In the genomic region with DNA sequence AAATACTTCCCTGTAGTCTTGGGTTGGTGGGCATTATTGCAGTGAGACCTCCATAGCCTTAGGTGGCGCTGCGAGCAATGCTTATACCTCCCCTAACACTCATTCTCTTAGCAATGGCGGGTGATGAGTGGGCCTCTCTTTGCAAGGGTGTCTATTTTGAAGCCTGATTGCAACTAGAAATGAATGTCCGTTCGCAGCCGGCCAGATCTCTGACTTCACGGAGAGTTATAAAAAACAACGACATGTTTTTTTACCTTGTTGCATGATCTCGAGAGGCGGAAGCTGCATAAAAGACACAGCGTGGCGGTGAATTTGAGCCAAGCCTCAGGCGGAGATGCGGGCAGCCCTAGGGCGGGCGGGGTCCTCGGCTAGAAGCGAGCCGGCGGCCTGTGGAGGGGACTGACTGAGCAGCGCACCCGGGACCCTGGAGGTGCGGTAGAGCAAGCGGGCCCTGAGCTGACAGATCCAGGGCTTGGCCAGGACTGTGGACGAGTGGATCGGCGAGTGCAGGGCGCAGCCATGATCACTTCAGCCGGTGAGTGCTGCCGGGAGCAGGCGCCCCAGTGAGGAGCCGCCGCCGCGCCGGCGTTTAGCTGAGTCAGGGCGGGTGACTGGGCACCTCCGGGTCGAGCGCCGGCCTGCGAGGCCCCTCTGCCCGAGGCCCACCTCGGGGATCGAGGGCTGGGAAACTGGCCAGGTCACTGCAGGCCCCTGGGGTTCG, we compare ENCODE assay signal across 8 mouse cellular contexts. TPM values are rescaled to one million over a fixed set of nuclear protein-coding genes. Genes with fewer than 3 reads are reported as not detected.
A peak's percentile ranks its signal among the peaks of the same experiment; 100 is the strongest.
DNase-seq lines count a peak whose midpoint lies in the region; ATAC-seq and TF ChIP-seq lines count a peak whose summit lies in the region.

Gene Psmd1 (plus strand): TSS at position 117 of the 721 bp plus-strand sequence.

- peak; percentile 75 for TF ChIP-seq POLR2A in testis, adult 2 months (IDR thresholded peaks at IDR 0.05; ENCODE audit: control insufficient read depth, low read depth, low read length)

- no peaks in the 10 kb centered on the region for H3K27me3 ChIP-seq in E14TG2a.4 (ENCODE audit: insufficient read depth, low read length)
- H3K27me3 ChIP-seq in forebrain, embryonic 12.5 days: no peaks in the 10 kb centered on the region
- H3K27me3 ChIP-seq in heart, postnatal 0 days (ENCODE audit: control insufficient read depth, insufficient read depth, low read length): no peaks in the 10 kb centered on the region
- H3K27me3 ChIP-seq in liver, embryonic 16.5 days (ENCODE audit: control insufficient read depth, insufficient read depth, low read depth, low read length): no peaks in the 10 kb centered on the region
- no peaks in the 10 kb centered on the region; the same call in 1 of the 2 replicates for H3K27me3 ChIP-seq in neural tube, embryonic 13.5 days
- no peaks in the 10 kb centered on the region for H3K27me3 ChIP-seq in testis, adult 2 months (ENCODE audit: control insufficient read depth, insufficient read depth, low read length)

- peak within 1 kb of the TSS; percentile 100 for H3K4me3 ChIP-seq in E14TG2a.4 (replicated peaks; ENCODE audit: low read length)
- H3K4me3 ChIP-seq in forebrain, embryonic 12.5 days (replicated peaks): peak within 1 kb of the TSS; percentile 94
- peak within 1 kb of the TSS; percentile 95 for H3K4me3 ChIP-seq in heart, postnatal 0 days (ENCODE audit: low read depth, low read length)
- peak within 1 kb of the TSS; percentile 94 for H3K4me3 ChIP-seq in liver, embryonic 16.5 days (ENCODE audit: low read depth, low read length)
- peak within 1 kb of the TSS; percentile 96 for H3K4me3 ChIP-seq in neural tube, embryonic 13.5 days
- peak within 1 kb of the TSS; percentile 92 for H3K4me3 ChIP-seq in testis, adult 2 months (ENCODE audit: control insufficient read depth, low read depth, low read length)

- peak within 1 kb of the TSS; percentile 97 for H3K9ac ChIP-seq in forebrain, embryonic 12.5 days
- H3K9ac ChIP-seq in heart, postnatal 0 days (replicated peaks; ENCODE audit: low read depth, low read length): peak within 1 kb of the TSS; percentile 99
- peak within 1 kb of the TSS; percentile 96 for H3K9ac ChIP-seq in liver, embryonic 16.5 days (ENCODE audit: low read depth, low read length)
- peak within 1 kb of the TSS; percentile 98 for H3K9ac ChIP-seq in neural tube, embryonic 13.5 days

- peaks cover 16% of the 10 kb centered on the region for H3K36me3 ChIP-seq in E14TG2a.4 (ENCODE audit: insufficient read depth, low read length)
- peaks cover 4% of the 10 kb centered on the region; the same call in 1 of the 2 replicates for H3K36me3 ChIP-seq in forebrain, embryonic 12.5 days (replicated peaks)
- no peaks in the 10 kb centered on the region for H3K36me3 ChIP-seq in heart, postnatal 0 days (replicated peaks; ENCODE audit: control insufficient read depth, insufficient read depth, low read length)
- H3K36me3 ChIP-seq in liver, embryonic 16.5 days (ENCODE audit: control insufficient read depth, insufficient read depth): peaks cover 2% of the 10 kb centered on the region; the same call in 1 of the 2 replicates
- 0 out of 2 replicates have a peak, but pooled peaks cover 3% of the 10 kb centered on the region for H3K36me3 ChIP-seq in neural tube, embryonic 13.5 days
- H3K36me3 ChIP-seq in testis, adult 2 months (ENCODE audit: control insufficient read depth, insufficient read depth, low read length): no peaks in the 10 kb centered on the region

- H3K27ac ChIP-seq in forebrain, embryonic 12.5 days: peak within 1 kb of the TSS; percentile 74
- peak within 1 kb of the TSS; percentile 81 for H3K27ac ChIP-seq in heart, postnatal 0 days (ENCODE audit: low read depth)
- peak within 1 kb of the TSS; percentile 83 for H3K27ac ChIP-seq in liver, embryonic 16.5 days (ENCODE audit: low read length)
- H3K27ac ChIP-seq in neural tube, embryonic 13.5 days (replicated peaks): peak within 1 kb of the TSS; percentile 82
- H3K27ac ChIP-seq in testis, adult 2 months (ENCODE audit: control insufficient read depth, insufficient read depth, low read depth, low read length): peak within 1 kb of the TSS; percentile 79

- DNase-seq in c-Kit-positive CD71-positive TER-119-positive erythroid progenitor cells, embryonic 14.5 days (ENCODE audit: low spot score): peak; percentile 95
- peak; percentile 93 for DNase-seq in heart, postnatal 0 days (ENCODE audit: low spot score)
- DNase-seq in kidney, postnatal 4 days: peak; percentile 94

- TF ChIP-seq CTCF in E14TG2a.4 (conservative IDR thresholded peaks at IDR 0.05; ENCODE audit: low read length): peak; percentile 81
- TF ChIP-seq CTCF in heart, postnatal 0 days (IDR thresholded peaks at IDR 0.05; ENCODE audit: low read depth): peak; percentile 88
- TF ChIP-seq CTCF in testis, adult 2 months (IDR thresholded peaks at IDR 0.05; ENCODE audit: control insufficient read depth, insufficient read depth, insufficient replicate concordance, low read depth, low read length): peak; percentile 71; the same call in 1 of the 2 replicates

- TF ChIP-seq EP300 in heart, postnatal 0 days (IDR thresholded peaks at IDR 0.05; ENCODE audit: low read depth): peak; percentile 89

- WGBS in forebrain, embryonic 12.5 days: under 1% methylated on average over 47 of the region's 47 CpGs
- under 1% methylated on average over 46 of the region's 47 CpGs for WGBS in heart, postnatal 0 days
- under 1% methylated on average over 47 of the region's 47 CpGs for WGBS in liver, embryonic 16.5 days (ENCODE audit: insufficient replicate concordance)
- WGBS in neural tube, embryonic 13.5 days: under 1% methylated on average over 47 of the region's 47 CpGs

- H3K4me2 ChIP-seq in forebrain, embryonic 12.5 days: peak within 1 kb of the TSS; percentile 83
- peak within 1 kb of the TSS; percentile 74 for H3K4me2 ChIP-seq in heart, postnatal 0 days (ENCODE audit: low read depth, low read length)
- peak within 1 kb of the TSS; percentile 82 for H3K4me2 ChIP-seq in liver, embryonic 16.5 days (ENCODE audit: low read depth, low read length)
- H3K4me2 ChIP-seq in neural tube, embryonic 13.5 days: peak within 1 kb of the TSS; percentile 94

- peak; percentile 95 for ATAC-seq in forebrain, embryonic 12.5 days (ENCODE audit: low FRiP score)
- ATAC-seq in heart, postnatal 0 days (ENCODE audit: insufficient read depth, low read depth): peak; percentile 90
- peak; percentile 88 for ATAC-seq in liver, embryonic 16.5 days (ENCODE audit: low read depth)
- ATAC-seq in neural tube, embryonic 13.5 days (ENCODE audit: low read depth): peak; percentile 94

- no peaks in the 10 kb centered on the region for H3K9me3 ChIP-seq in E14TG2a.4 (ENCODE audit: low read length)
- H3K9me3 ChIP-seq in forebrain, embryonic 12.5 days: no peaks in the 10 kb centered on the region
- H3K9me3 ChIP-seq in heart, postnatal 0 days (replicated peaks; ENCODE audit: control insufficient read depth, low read length): no peaks in the 10 kb centered on the region
- H3K9me3 ChIP-seq in liver, embryonic 16.5 days (replicated peaks; ENCODE audit: control insufficient read depth, low read length): no peaks in the 10 kb centered on the region
- no peaks in the 10 kb centered on the region for H3K9me3 ChIP-seq in neural tube, embryonic 13.5 days

- H3K4me1 ChIP-seq in E14TG2a.4 (replicated peaks; ENCODE audit: low read depth, low read length): peaks cover 70% of the 10 kb centered on the region
- H3K4me1 ChIP-seq in forebrain, embryonic 12.5 days: peaks cover 15% of the 10 kb centered on the region
- peaks cover 13% of the 10 kb centered on the region for H3K4me1 ChIP-seq in heart, postnatal 0 days (ENCODE audit: control insufficient read depth, insufficient read depth)
- H3K4me1 ChIP-seq in liver, embryonic 16.5 days (ENCODE audit: control insufficient read depth, low read depth, low read length): peaks cover 19% of the 10 kb centered on the region
- H3K4me1 ChIP-seq in neural tube, embryonic 13.5 days (replicated peaks): peaks cover 13% of the 10 kb centered on the region
- peaks cover 7% of the 10 kb centered on the region for H3K4me1 ChIP-seq in testis, adult 2 months (ENCODE audit: control insufficient read depth, insufficient read depth, low read length)

RNA-seq across cellular contexts. Expression of gene Psmd1, which starts in this region (rescaled TPM):
- polyA plus RNA-seq in forebrain, embryonic 12.5 days (2016; fragmentation: Nextera tagmentation; extraction: Ambion mirVana): 202 and 214 TPM in 2 replicates
- 58.3 and 101 TPM in 2 replicates for total RNA-seq in heart, postnatal 0 days (2014; rRNA removed; ENCODE audit: low replicate concordance)
- 110 and 116 TPM in 2 replicates for polyA plus RNA-seq in heart, postnatal 0 days (2015; fragmentation: Nextera tagmentation; extraction: Ambion mirVana)
- 82.2 and 87.2 TPM in 2 replicates for polyA plus RNA-seq in liver, embryonic 16.5 days (2015; fragmentation: Nextera tagmentation; extraction: Ambion mirVana)
- polyA plus RNA-seq in neural tube, embryonic 13.5 days (2015; fragmentation: Nextera tagmentation; extraction: Ambion mirVana): 181 and 201 TPM in 2 replicates
- 34.6 and 44.0 TPM in 2 replicates for polyA plus RNA-seq in testis, adult 2 months (2012; rRNA removed)

Comparison
In these comparisons a context has a peak if more than half of its experiments do, and no peak if none do; other contexts are left out.
1. Peak in every context shown above with its lines: DNase-seq, ATAC-seq, H3K4me3 ChIP-seq and H3K27ac ChIP-seq.